Mouse (Mus musculus) monocyte, adult 2 months (primary cell): ENCODE measurements around the gene Hps4.
"Not testable (repeated sequence)": the region's sequence is repeated elsewhere in the genome, so short reads cannot be mapped to it uniquely, and the experiment has no call there.

Experiments used
- DNase-seq, 2 experiments: peaks; one replicate each; pipeline ENCODE4 v3.0.0; 2022; ENCODE audit warnings: low spot score in 2 of 2, low read depth in 1 of 2

Hps4 gene

DNA sequence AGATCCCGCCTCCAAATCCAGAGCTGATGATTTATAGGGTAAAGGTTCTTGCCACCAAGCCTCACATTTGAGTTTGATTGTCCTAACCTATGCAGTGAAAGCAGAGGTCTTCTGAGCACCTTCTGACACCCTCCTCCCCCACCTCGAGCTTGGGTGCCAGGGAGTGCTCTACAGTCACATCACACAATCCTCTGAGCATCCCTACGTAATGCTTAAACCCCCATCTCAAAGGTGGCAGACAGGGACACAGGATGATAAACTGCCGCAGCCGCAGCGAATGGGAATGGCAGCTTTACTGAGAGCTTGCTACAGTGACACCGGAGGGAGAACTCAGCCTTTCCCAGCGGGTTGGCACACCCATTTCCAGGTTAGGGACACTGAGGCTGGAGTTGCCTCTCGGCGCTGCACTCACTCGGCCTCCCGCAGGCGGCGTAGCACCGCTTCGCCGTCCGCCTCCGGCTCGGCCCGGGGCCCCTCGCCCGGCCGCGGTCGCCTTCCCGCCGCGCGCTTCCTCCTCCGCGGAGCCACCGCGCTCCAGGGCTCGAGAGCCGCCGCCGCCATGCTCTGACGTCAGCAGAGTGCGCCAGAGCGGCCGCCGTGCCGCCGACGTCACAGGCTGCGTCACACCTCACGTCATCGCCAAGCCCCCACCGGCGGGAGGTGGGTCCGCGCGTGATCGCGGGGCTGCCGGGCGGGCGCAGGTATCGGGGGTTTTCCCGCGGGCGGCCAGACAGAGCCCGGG lies at the start of gene Hps4, which contains the start of gene Srrd:
Gene Hps4, plus strand, starts transcription at position 621 of the 742 bp plus-strand sequence.
Gene Srrd, minus strand, starts transcription at position 578 of the 742 bp plus-strand sequence.
- peak; percentile 64 to 91 for DNase-seq

GRCm38 (mm10) chr5:112293800-112294199 lies 49.1 kb upstream of the Hps4 start:
- DNase-seq, result no peak

- no peak for DNase-seq
These were observed 48.2 kb upstream of the Hps4 start for GRCm38 (mm10) chr5:112294696-112295095.

GRCm38 (mm10) chr5:112295162-112295561 lies 47.7 kb upstream of the Hps4 start:
- DNase-seq, result no peak

GRCm38 (mm10) chr5:112295564-112295963 lies 47.3 kb upstream of the Hps4 start:
- DNase-seq, result no peak

- no peak for DNase-seq
These were observed 46.3 kb upstream of the Hps4 start for GRCm38 (mm10) chr5:112296404-112297181.

DNA sequence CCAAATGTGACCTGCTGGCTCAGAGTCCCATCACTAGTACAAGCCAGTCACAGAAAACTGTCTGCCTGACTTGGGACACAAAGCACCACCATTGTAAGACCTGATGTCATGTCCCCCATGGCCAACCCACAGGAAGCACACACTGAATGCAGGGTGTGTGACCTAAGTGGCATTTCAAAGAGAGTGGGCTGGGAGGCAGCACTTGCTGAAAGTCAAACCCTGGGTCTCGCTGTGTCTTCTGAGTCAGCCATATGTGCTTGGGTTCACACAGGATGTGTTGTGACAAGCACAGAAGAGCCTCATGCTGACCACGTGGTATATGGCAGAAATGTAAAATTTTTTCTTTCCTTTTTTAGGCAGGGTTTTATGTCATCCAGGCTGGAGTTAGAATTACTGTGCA lies 45.6 kb upstream of the Hps4 start:
- DNase-seq, result no peak

DNA sequence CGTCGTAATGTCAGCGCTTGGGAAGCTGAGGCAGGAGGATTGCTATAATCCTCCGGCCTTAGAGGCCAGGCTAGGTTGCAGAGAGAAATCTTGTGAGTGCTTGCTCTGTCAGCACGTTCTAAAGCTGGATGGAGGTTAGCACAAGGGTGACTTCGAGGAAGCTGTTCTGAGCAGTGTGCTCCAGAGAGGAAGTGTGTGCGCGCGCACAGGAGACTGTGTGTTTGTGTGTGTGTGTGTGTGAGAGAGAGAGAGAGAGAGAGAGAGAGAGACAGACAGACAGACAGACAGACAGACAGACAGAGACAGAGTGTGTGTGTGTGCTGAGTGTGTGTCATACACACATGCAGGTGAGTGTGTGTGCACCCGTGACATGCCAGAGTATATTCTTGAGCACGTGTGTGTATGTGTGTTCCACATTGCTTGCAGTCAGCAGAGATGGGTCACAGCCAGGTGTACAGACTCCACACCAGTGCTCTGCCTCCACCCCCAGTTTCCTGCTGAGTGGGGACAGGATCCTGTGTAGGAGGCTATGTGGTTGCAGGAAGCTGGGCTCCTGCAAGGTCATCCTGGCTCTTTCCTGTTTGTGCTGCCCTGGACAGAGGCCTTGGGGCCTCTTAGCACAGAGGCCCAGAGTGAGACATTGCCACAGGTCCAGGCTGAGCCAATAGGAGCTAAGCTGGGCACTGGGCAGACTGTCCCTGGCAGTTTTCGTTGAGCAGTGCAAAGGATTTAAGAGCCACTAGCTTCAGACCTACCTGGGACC lies 44.5 kb upstream of the Hps4 start:
- no peak for DNase-seq

GRCm38 (mm10) chr5:112299399-112299798 lies 43.5 kb upstream of the Hps4 start:
- DNase-seq, result no peak

DNA sequence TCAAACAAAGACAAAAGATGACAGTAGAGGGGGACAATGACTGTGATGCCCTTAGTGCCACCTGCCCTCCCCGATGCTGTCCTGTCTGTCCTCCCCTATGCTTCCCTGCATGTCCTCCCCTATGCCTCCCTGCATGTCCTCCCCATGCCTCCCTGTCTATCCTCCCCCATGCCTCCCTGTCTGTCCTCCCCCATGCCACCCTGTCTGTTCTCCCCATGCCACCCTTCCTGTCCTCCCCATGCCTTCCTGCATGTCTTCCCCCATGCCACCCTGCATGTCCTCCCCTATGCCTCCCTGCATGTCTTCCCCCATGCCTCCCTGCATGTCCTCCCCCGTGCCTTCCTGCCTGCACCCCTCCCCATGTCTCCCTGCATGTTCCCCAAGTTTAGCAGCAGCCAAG lies 42.8 kb upstream of the Hps4 start:
- no peak for DNase-seq

DNA sequence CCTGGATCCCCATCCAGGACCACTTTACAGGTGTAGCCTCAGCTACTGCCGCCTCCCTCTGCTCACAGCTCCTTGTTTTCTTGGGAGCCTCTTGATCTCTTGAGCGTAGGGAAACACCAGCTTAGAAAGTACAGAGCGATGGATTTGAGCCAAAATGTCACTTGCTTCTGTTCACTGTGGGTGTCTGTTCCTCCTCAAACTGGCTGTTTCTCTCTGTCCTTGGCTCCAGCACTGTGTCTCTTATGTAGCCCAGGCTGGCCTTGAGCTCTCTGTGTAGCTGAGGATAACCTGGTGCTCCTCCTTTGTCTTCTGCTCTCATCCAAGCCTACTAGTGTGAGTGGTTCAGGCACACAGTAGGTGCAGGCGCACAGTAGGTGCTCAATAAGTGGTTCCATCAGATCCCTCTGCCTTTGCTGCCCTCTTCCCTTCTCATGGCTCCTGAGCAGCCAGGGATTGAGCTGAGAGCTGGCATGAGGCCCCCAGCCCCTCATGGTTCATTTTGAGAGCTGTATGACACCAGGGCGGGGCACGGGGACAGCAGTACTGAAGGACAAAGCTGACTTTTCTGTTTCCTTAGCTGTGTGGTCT lies 42.1 kb upstream of the Hps4 start:
- DNase-seq, result no peak

DNA sequence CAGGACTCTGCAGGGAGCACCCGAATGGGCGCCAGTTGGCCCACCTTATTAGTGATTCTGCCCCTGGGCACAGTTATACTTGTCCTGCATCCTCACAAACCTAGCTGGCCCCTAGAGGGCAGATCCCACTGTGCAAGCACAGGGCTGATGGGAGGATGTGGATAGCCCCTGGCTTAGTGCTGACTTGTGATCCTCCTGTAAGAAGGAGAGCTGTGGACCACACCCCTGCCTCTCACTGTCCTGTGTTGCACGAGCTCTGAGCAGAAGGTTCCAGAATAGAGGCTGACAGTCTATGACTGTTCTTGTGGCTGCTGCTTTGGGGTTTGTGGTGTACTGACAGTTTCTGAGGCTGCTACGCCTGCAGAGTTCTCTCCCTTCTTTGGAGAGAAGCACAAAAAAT lies 41.2 kb upstream of the Hps4 start:
- no peak for DNase-seq

DNA sequence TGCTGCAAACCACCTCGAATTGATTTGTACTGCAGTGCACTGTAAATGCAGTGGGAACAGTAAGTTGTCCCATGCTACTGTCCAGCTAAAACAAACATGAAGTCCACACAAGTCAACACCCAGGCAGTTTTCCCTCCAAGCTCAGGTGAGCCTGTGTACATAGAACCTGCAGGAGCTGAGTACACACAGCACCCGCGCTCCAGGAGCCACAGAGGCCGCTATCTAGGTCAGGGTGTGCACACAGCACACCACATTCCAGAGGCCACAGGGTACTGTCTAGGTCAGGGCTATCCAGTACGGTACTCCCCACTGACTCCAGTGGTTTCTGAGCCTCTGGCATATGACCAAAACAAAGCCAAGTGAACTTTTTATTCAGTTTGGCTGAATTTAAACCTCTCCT lies 40.6 kb upstream of the Hps4 start:
- no peak for DNase-seq

GRCm38 (mm10) chr5:112305842-112306241 lies 37.0 kb upstream of the Hps4 start:
- no peak for DNase-seq

DNA sequence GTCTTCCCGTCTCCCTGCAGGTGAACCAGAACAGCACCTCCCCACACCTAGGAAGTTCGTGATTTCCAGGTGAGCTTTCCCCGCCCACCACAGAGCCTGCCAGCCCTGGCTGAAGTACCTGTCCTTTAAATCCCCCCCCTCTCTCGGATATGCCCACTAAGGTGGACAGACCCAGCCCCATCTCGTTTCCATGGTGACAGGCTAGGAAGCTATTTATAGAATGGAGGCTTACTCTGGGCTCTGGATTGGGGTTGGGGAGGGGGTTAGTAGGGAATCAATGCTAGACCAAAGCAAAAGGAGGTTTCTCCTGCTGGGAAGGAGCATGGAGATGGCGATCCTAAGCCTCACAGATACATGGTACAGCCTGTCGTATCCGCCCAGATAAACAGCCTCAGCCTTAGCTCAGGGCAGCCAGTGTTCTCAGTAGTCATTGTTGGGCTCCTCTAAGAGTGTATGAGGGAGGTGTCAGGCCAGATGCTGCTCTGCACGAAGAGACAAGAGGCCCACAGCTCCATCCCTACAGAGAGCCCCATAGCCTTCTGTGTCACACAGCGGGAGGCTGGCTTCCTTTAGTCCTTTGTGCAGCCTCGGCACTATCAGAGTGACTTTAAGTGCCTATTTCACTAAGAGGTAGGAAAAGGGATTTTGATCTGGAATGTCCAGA lies 29.5 kb upstream of the Hps4 start:
- no peak for DNase-seq

GRCm38 (mm10) chr5:112316468-112316867 lies 26.4 kb upstream of the Hps4 start:
- no peak for DNase-seq

DNA sequence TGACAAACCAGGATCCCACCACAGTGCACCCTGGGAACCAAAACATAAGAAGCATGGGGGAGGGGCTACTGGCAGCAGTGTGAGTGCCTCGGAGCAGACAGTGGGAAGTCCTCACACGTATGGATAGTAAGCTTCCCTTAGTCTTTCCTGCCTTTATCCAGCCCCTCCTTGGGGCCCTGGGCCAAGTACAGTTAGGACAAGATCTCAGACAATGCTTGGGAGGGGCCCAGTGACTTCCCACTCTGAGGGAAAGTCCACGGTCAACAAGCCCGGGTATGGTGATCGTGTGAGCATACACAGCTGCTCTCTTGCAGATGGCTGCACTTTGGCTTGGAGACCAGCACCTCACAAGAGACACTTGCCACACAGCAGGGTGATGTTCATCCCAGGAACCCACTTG lies 25.6 kb upstream of the Hps4 start:
- DNase-seq, result no peak

- DNase-seq, result not testable (repeated sequence)
These were observed 23.5 kb upstream of the Hps4 start for GRCm38 (mm10) chr5:112319343-112319742.

DNA sequence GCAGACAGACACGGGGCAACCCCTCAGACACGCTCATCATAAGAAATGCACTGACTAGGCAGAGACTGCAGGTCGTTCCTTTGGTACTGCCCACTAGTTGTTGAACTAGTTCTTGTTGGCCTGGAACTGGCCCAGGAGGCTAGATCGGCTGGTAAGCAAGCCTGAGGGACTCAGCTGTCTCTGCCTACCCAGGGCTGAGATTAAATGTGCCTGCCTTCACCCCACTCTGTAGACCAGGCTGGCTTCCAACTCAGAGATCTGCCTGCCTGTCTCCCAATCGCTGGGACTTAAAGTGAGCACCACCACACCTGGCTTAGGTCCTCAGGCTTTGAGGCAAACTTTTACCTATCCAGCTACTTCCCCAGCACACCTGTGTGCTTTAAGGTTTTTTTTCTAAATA lies 22.5 kb upstream of the Hps4 start:
- DNase-seq, result no peak

DNA sequence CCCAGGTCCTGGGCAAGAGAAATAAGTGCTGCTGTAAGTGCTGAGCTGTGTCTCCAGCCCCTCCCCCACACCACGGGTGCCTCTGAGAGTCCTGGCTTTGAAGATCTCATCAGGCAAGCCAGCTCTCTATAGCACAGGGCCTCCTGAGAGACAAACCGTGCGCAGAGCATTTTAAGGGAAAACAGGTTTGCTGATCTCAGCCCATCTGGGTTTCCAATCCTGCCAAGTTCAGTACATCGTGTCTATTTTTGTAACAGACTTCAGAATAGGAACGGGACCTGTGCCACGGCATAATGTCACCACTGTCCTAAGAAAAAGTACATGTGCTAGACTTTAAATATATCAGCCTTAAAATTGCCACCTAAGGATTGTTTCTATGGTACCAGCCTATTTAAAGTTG lies 21.9 kb upstream of the Hps4 start:
- DNase-seq, result no peak

DNA sequence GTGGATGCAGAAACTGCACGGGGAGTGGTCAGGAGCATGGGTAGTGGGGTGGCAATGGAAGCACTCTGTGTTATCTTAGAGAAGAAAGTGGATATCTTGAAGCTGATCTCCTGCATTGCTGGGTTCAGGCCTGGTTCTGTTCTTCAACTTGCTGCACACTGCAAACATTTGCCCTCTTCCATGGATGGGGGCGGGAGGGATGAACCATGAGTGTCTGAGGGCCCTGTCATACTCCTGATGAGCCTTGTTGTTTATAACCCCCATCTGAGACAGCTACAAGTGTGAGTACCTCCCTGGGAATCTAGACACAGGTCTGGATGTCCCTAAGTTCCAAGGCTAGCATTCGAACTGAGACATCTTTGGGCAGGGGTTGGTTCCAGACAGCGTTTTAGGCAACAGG lies 21.5 kb upstream of the Hps4 start:
- no peak for DNase-seq
